Mouse (Mus musculus) CH12.LX (cell line): ENCODE measurements around the gene Cyp11a1.

ENCODE experiments used
- BHLHE40 ChIP-seq: IDR thresholded peaks from 2 replicates; pipeline ENCODE4 v1.6.1; 2011; ENCODE audit warnings: mild to moderate bottlenecking, low read depth, low read length, improper control_type of control experiment
- CHD2 ChIP-seq: IDR thresholded peaks from 2 replicates; pipeline ENCODE4 v1.6.1; 2011; ENCODE audit warnings: low read length, improper control_type of control experiment
- CTCF ChIP-seq, 2 experiments: IDR thresholded peaks in 1 of 2; conservative IDR thresholded peaks in 1 of 2; 2 replicates each; pipeline ENCODE4 v1.5.1; 2011 to 2012; ENCODE audit warnings: low read depth in 2 of 2, low read length in 2 of 2, improper control_type of control experiment in 1 of 2, inconsistent platforms in 1 of 2, mild to moderate bottlenecking in 1 of 2, moderate library complexity in 1 of 2
- EP300 ChIP-seq: IDR thresholded peaks from 2 replicates; pipeline ENCODE4 v1.6.1; 2011; ENCODE audit warnings: low read length, improper control_type of control experiment
- IRF4 ChIP-seq: IDR thresholded peaks from 2 replicates; pipeline ENCODE4 v1.6.1; 2014; ENCODE audit warnings: low read depth, mild to moderate bottlenecking, inconsistent platforms, low read length, improper control_type of control experiment
- MAX ChIP-seq: IDR thresholded peaks from 2 replicates; pipeline ENCODE4 v1.6.1; 2011; ENCODE audit warnings: low read length, improper control_type of control experiment
- MEF2A ChIP-seq: IDR thresholded peaks from 2 replicates; pipeline ENCODE4 v1.6.1; 2014; ENCODE audit warnings: low read depth, mild to moderate bottlenecking, inconsistent platforms, low read length, improper control_type of control experiment, borderline replicate concordance
- POLR2A ChIP-seq: IDR thresholded peaks from 2 replicates; pipeline ENCODE4 v1.6.1; 2011; ENCODE audit warnings: low read depth, mild to moderate bottlenecking, improper control_type of control experiment, low read length
- POLR2AphosphoS2 ChIP-seq: IDR thresholded peaks from 2 replicates; pipeline ENCODE4 v1.6.1; 2011; ENCODE audit warnings: low read depth, low read length, improper control_type of control experiment
- SMC3 ChIP-seq: IDR thresholded peaks from 2 replicates; pipeline ENCODE4 v1.6.1; 2011; ENCODE audit warnings: low read depth, low read length, improper control_type of control experiment
- USF1 ChIP-seq: IDR thresholded peaks from 2 replicates; pipeline ENCODE4 v1.6.1; 2014; ENCODE audit warnings: low read depth, mild to moderate bottlenecking, inconsistent platforms, low read length, improper control_type of control experiment
- USF2 ChIP-seq: conservative IDR thresholded peaks from 2 replicates; pipeline ENCODE4 v1.6.1; 2011; ENCODE audit warnings: low read depth, low read length, improper control_type of control experiment

- TF ChIP-seq CTCF (conservative IDR thresholded peaks at IDR 0.05 in 1 of 2, IDR thresholded peaks at IDR 0.05 in 1 of 2; ENCODE audit: low read depth in 2 of 2, low read length in 2 of 2) (no peak), SMC3 (no peak), POLR2A (no peak), USF2 (no peak), CHD2 (no peak), POLR2AphosphoS2 (no peak), MEF2A (no peak), EP300 (no peak), MAX (no peak), USF1 (no peak), IRF4 (no peak), BHLHE40 (no peak)
These were observed 21.4 kb downstream of the Cyp11a1 start for GRCm38 (mm10) chr9:58027426-58028180.
